Mouse (Mus musculus): ENCODE data around the gene Ece2.
A peak's percentile ranks its signal among the peaks of the same experiment; 100 is the strongest.
"Not testable (repeated sequence)": the region's sequence is repeated elsewhere in the genome, so short reads cannot be mapped to it uniquely, and the experiment has no call there.

Gene Ece2

GRCm38 (mm10) chr16:20621991-20622685 lies 7.5 kb upstream of the Ece2 start:
- DNase-seq (ENCODE audit: low read depth, low spot score), result peak; percentile 47

- no peak for DNase-seq (ENCODE audit: low read depth, low spot score)
Observed at GRCm38 (mm10) chr16:20623211-20623610, 6.4 kb upstream of the Ece2 start.

- DNase-seq (ENCODE audit: low read depth, low spot score), result no peak
Observed at GRCm38 (mm10) chr16:20628871-20629391, 697 bp upstream of the Ece2 start.

GRCm38 (mm10) chr16:20637410-20637809 lies 7.8 kb downstream of the Ece2 start:
- DNase-seq (ENCODE audit: low read depth, low spot score), result no peak

- DNase-seq (ENCODE audit: low read depth, low spot score), result no peak
Observed at GRCm38 (mm10) chr16:20638367-20638766, 8.7 kb downstream of the Ece2 start.

- DNase-seq (ENCODE audit: low read depth, low spot score), result peak; percentile 51
Observed at GRCm38 (mm10) chr16:20642161-20642560, 12.5 kb downstream of the Ece2 start.

- DNase-seq (ENCODE audit: low read depth, low spot score), result no peak
Observed at GRCm38 (mm10) chr16:20643911-20644310, 14.3 kb downstream of the Ece2 start.

GRCm38 (mm10) chr16:20651076-20651946 lies 21.7 kb downstream of the Ece2 start, which contains the start of gene Psmd2:
TSS of gene Psmd2 (plus strand) at chr16:20651652.
- DNase-seq (ENCODE audit: low read depth, low spot score), result peak; percentile 91

GRCm38 (mm10) chr16:20651947-20652310 lies 22.3 kb downstream of the Ece2 start:
- no peak for DNase-seq (ENCODE audit: low read depth, low spot score)

GRCm38 (mm10) chr16:20653315-20653714 lies 23.7 kb downstream of the Ece2 start:
- DNase-seq (ENCODE audit: low read depth, low spot score), result no peak

GRCm38 (mm10) chr16:20657661-20658060 lies 28.0 kb downstream of the Ece2 start:
- no peak for DNase-seq (ENCODE audit: low read depth, low spot score)

GRCm38 (mm10) chr16:20668013-20668412 lies 38.4 kb downstream of the Ece2 start, which contains the start of gene Eif4g1:
TSS of gene Eif4g1 (plus strand) at chr16:20668313.
- not testable (repeated sequence) for DNase-seq (ENCODE audit: low read depth, low spot score)

- no peak for DNase-seq (ENCODE audit: low read depth, low spot score)
Observed at GRCm38 (mm10) chr16:20670291-20670690, 40.7 kb downstream of the Ece2 start.

- DNase-seq (ENCODE audit: low read depth, low spot score), result no peak
Observed at GRCm38 (mm10) chr16:20671886-20672285, 42.3 kb downstream of the Ece2 start.

- DNase-seq (ENCODE audit: low read depth, low spot score), result peak; percentile 97
Observed at GRCm38 (mm10) chr16:20672500-20672902, 42.9 kb downstream of the Ece2 start.

GRCm38 (mm10) chr16:20672965-20673705 lies 43.5 kb downstream of the Ece2 start:
- DNase-seq (ENCODE audit: low read depth, low spot score), result no peak

- DNase-seq (ENCODE audit: low read depth, low spot score), result no peak
Observed at GRCm38 (mm10) chr16:20673706-20674303, 44.2 kb downstream of the Ece2 start.

- DNase-seq (ENCODE audit: low read depth, low spot score), result no peak
Observed at GRCm38 (mm10) chr16:20675213-20675612, 45.6 kb downstream of the Ece2 start.

GRCm38 (mm10) chr16:20676702-20677101 lies 47.1 kb downstream of the Ece2 start:
- DNase-seq (ENCODE audit: low read depth, low spot score), result no peak

- DNase-seq (ENCODE audit: low read depth, low spot score), result no peak
Observed at GRCm38 (mm10) chr16:20677380-20677779, 47.8 kb downstream of the Ece2 start.

- DNase-seq (ENCODE audit: low read depth, low spot score), result no peak
Observed at GRCm38 (mm10) chr16:20677974-20678675, 48.5 kb downstream of the Ece2 start.
